Mouse (Mus musculus) myocyte (in vitro differentiated cells): Measurements from ENCODE around the gene Olfr322. TPM values are rescaled to one million over a fixed set of nuclear protein-coding genes. Genes with fewer than 3 reads are reported as not detected.

Source experiments
- H3K27me3 ChIP-seq: one replicate; pipeline ENCODE4 v1.6.1; 2011; ENCODE audit not compliant: control insufficient read depth, insufficient read depth, insufficient read length
- H3K36me3 ChIP-seq: one replicate; pipeline ENCODE4 v1.6.1; 2011; ENCODE audit not compliant: control insufficient read depth, insufficient read depth
- H3K4me2 ChIP-seq: one replicate; pipeline ENCODE4 v1.6.1; 2011; ENCODE audit warnings: low read depth, control low read depth
- H3K4me3 ChIP-seq: one replicate; pipeline ENCODE4 v1.5.1; 2011; ENCODE audit warnings: mild to moderate bottlenecking, control low read depth, moderate library complexity
- H3K79me2 ChIP-seq: one replicate; pipeline ENCODE4 v1.6.1; 2011; ENCODE audit not compliant: control insufficient read depth, insufficient read depth
- H3ac ChIP-seq: one replicate; pipeline ENCODE4 v1.6.1; 2011; ENCODE audit not compliant: control insufficient read depth, insufficient read length
- CEBPB ChIP-seq: IDR thresholded peaks from 2 replicates; pipeline ENCODE4 v1.6.1; 2011; ENCODE audit warnings: mild to moderate bottlenecking, moderate library complexity; ENCODE audit not compliant: poor library complexity, insufficient read depth, severe bottlenecking
- E2F4 ChIP-seq: IDR thresholded peaks from one replicate; pipeline ENCODE4 v1.6.1; 2011; ENCODE audit warnings: mild to moderate bottlenecking, control low read depth, moderate library complexity; ENCODE audit not compliant: insufficient read depth
- MAX ChIP-seq: IDR thresholded peaks from one replicate; pipeline ENCODE4 v1.6.1; 2011; ENCODE audit warnings: low read depth, mild to moderate bottlenecking, control low read depth
- MYOD1 ChIP-seq, 3 experiments: IDR thresholded peaks; one replicate each; pipeline ENCODE4 v1.6.1; 2011; ENCODE audit warnings: control low read depth in 2 of 3, low read depth in 2 of 3, mild to moderate bottlenecking in 2 of 3, moderate library complexity in 1 of 3; ENCODE audit not compliant: insufficient read length in 2 of 3, control insufficient read depth in 1 of 3
- MYOG ChIP-seq, 3 experiments: IDR thresholded peaks; one replicate each; pipeline ENCODE4 v1.6.1; 2011; ENCODE audit warnings: control low read depth in 2 of 3, low read depth in 2 of 3, mild to moderate bottlenecking in 2 of 3; ENCODE audit not compliant: insufficient read length in 2 of 3, control insufficient read depth in 1 of 3, insufficient read depth in 1 of 3
- POLR2A ChIP-seq: IDR thresholded peaks from one replicate; pipeline ENCODE4 v1.6.1; 2011; ENCODE audit warnings: low read depth, mild to moderate bottlenecking, control low read depth, moderate library complexity; ENCODE audit not compliant: insufficient read length
- POLR2AphosphoS2 ChIP-seq: IDR thresholded peaks from one replicate; pipeline ENCODE4 v1.6.1; 2011; ENCODE audit warnings: low read depth, control low read depth; ENCODE audit not compliant: insufficient read length
- REST ChIP-seq: IDR thresholded peaks from one replicate; pipeline ENCODE4 v1.6.1; 2011; ENCODE audit warnings: mild to moderate bottlenecking, control low read depth, moderate library complexity; ENCODE audit not compliant: insufficient read depth, insufficient read length
- SRF ChIP-seq: IDR thresholded peaks from one replicate; pipeline ENCODE4 v1.6.1; 2011; ENCODE audit warnings: low read depth; ENCODE audit not compliant: control insufficient read depth, insufficient read length
- TCF12 ChIP-seq: IDR thresholded peaks from one replicate; pipeline ENCODE4 v1.6.1; 2011; ENCODE audit warnings: mild to moderate bottlenecking, control low read depth; ENCODE audit not compliant: poor library complexity, insufficient read depth, severe bottlenecking
- TCF3 ChIP-seq: IDR thresholded peaks from one replicate; pipeline ENCODE4 v1.6.1; 2011; ENCODE audit warnings: low read depth, control low read depth; ENCODE audit not compliant: insufficient read length
- USF1 ChIP-seq: IDR thresholded peaks from one replicate; pipeline ENCODE4 v1.6.1; 2011; ENCODE audit warnings: low read depth, mild to moderate bottlenecking, control low read depth, moderate library complexity
- polyA plus RNA-seq: library from polyadenylated mRNA; unstranded; fragments of >200 nt; fragmentation: generic; extraction: Trizol; gene quantifications from one replicate; pipeline ENCODE4 v1.2.1, GENCODE M21; 2012; ENCODE audit warnings: missing spikeins

Olfr322 gene
- polyA plus RNA-seq, 1 experiment, result not detected

DNA sequence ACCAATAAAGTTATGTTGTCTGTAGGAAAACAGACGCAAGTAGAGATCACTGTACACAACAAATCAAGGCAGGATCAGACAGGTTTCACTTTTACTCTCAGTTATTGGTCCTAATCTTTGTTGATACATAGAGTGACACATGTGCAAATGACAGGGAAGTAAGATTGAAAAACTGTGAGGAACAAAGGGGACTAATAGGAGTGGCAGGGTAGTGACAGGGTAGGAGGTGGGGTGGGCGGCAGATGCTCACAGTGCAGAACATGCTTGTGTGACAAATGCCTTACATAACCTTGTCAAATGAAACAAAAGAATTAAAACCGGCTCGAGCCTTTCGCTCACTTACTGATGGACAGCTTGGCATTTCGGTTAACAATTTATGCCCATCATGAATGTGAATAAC is 39.8 kb upstream of the Olfr322 start:
- Histone ChIP-seq H3K79me2 (no peaks in the 10 kb centered on the region), H3ac (no peak overlapping the region), H3K36me3 (no peaks in the 10 kb centered on the region), H3K4me2 (no peak overlapping the region), H3K27me3 (no peaks in the 10 kb centered on the region), H3K4me3 (no peak overlapping the region)
- no peak for TF ChIP-seq POLR2A
- no peak for TF ChIP-seq REST
- TF ChIP-seq CEBPB, result no peak
- TF ChIP-seq TCF3, result no peak
- TF ChIP-seq E2F4, result no peak
- TF ChIP-seq MYOG (IDR thresholded peaks at IDR 0.05; ENCODE audit: control insufficient read depth in 1 of 3, insufficient read depth in 1 of 3, insufficient read length in 2 of 3, low read depth in 2 of 3), result no peak
- no peak for TF ChIP-seq POLR2AphosphoS2
- TF ChIP-seq MAX, result no peak
- TF ChIP-seq SRF, result no peak
- TF ChIP-seq USF1, result no peak
- TF ChIP-seq TCF12, result no peak
- no peak for TF ChIP-seq MYOD1 (IDR thresholded peaks at IDR 0.05; ENCODE audit: control insufficient read depth in 1 of 3, insufficient read length in 2 of 3, low read depth in 2 of 3)

- TF ChIP-seq MAX (no peak), MYOG (IDR thresholded peaks at IDR 0.05; ENCODE audit: control insufficient read depth in 1 of 3, insufficient read depth in 1 of 3, insufficient read length in 2 of 3, low read depth in 2 of 3) (no peak), USF1 (no peak), SRF (no peak), E2F4 (no peak), POLR2A (no peak), TCF3 (no peak)
- no peak overlapping the region for H3ac ChIP-seq
- H3K27me3 ChIP-seq, result no peaks in the 10 kb centered on the region
- no peak overlapping the region for H3K4me2 ChIP-seq
- no peak overlapping the region for H3K4me3 ChIP-seq
- no peaks in the 10 kb centered on the region for H3K36me3 ChIP-seq
- no peaks in the 10 kb centered on the region for H3K79me2 ChIP-seq
Observed at GRCm38 (mm10) chr11:58626146-58626545, 32.4 kb upstream of the Olfr322 start.

DNA sequence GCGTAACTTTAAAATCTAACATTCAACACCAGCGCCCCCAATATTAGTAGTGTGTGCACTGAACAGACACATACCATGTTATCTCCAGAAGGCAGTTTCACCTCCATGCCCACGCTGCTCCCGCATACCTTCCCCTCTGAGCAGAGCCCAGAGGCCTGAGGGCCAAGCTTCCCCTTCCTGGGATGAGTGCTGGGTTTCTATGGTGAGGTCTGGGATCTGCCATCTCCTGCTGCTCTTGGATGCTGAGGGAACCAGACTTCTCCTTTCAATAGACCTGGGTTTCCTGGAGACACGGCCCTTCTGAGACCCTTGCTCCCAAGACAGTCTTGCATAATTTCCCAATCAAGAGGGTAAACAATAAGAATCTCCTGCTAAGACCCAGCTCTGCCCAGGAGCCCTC is 28.2 kb upstream of the Olfr322 start, which contains the start of gene Olfr323:
Gene Olfr323 (minus strand): TSS at position 101 of the 400 bp plus-strand sequence.
- Histone ChIP-seq H3ac (no peak within 1 kb of the TSS), H3K4me3 (no peak within 1 kb of the TSS), H3K4me2 (no peak within 1 kb of the TSS), H3K79me2 (no peaks in the 10 kb centered on the region), H3K27me3 (no peaks in the 10 kb centered on the region), H3K36me3 (no peaks in the 10 kb centered on the region)
- TF ChIP-seq TCF3 (no peak), POLR2A (no peak), MAX (no peak), POLR2AphosphoS2 (no peak), TCF12 (no peak), USF1 (no peak), REST (no peak), SRF (no peak), CEBPB (no peak), MYOG (IDR thresholded peaks at IDR 0.05; ENCODE audit: control insufficient read depth in 1 of 3, insufficient read depth in 1 of 3, insufficient read length in 2 of 3, low read depth in 2 of 3) (no peak), E2F4 (no peak), MYOD1 (IDR thresholded peaks at IDR 0.05; ENCODE audit: control insufficient read depth in 1 of 3, insufficient read length in 2 of 3, low read depth in 2 of 3) (no peak)

DNA sequence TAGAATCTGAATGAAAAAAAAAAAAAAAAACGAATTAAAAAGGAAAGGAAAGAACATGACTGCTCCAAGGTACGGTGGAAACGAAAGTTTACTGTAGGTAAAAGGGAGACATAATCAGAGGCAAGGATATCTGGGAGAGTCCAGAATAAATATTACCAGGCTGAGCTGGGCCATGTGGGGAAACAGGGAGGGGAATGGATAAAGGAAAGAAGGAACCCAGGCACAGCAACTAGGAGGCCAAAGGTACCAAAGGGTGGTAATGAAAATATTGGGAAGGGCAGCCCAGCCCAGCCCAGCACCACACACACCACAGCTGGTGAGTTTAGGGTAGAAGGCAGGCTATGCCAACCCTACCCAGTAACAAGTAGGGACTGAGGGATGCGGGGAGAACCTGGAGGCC is 23.7 kb upstream of the Olfr322 start:
- Histone ChIP-seq H3K36me3 (no peaks in the 10 kb centered on the region), H3K4me3 (no peak overlapping the region), H3ac (no peak overlapping the region), H3K27me3 (no peaks in the 10 kb centered on the region), H3K4me2 (no peak overlapping the region), H3K79me2 (no peaks in the 10 kb centered on the region)
- TF ChIP-seq POLR2A (no peak), CEBPB (no peak), SRF (no peak), MYOG (IDR thresholded peaks at IDR 0.05; ENCODE audit: control insufficient read depth in 1 of 3, insufficient read depth in 1 of 3, insufficient read length in 2 of 3, low read depth in 2 of 3) (no peak), TCF12 (no peak), TCF3 (no peak), REST (no peak), MYOD1 (IDR thresholded peaks at IDR 0.05; ENCODE audit: control insufficient read depth in 1 of 3, insufficient read length in 2 of 3, low read depth in 2 of 3) (no peak), USF1 (no peak)

- H3K4me3 ChIP-seq, result no peak overlapping the region
- no peaks in the 10 kb centered on the region for H3K79me2 ChIP-seq
- H3K4me2 ChIP-seq, result peak overlapping the region; percentile 32
- no peak overlapping the region for H3ac ChIP-seq
- peaks cover 6% of the 10 kb centered on the region for H3K27me3 ChIP-seq
- no peaks in the 10 kb centered on the region for H3K36me3 ChIP-seq
- TF ChIP-seq TCF12 (no peak), MYOD1 (IDR thresholded peaks at IDR 0.05; ENCODE audit: control insufficient read depth in 1 of 3, insufficient read length in 2 of 3, low read depth in 2 of 3) (no peak), SRF (no peak), E2F4 (no peak), MYOG (IDR thresholded peaks at IDR 0.05; ENCODE audit: control insufficient read depth in 1 of 3, insufficient read depth in 1 of 3, insufficient read length in 2 of 3, low read depth in 2 of 3) (no peak), POLR2AphosphoS2 (no peak), POLR2A (no peak), USF1 (no peak), CEBPB (no peak), TCF3 (no peak), REST (no peak), MAX (no peak)
Observed at GRCm38 (mm10) chr11:58636376-58636977, 22.1 kb upstream of the Olfr322 start.
